Mouse (Mus musculus): ENCODE measurements around the gene Dock8. TPM values are rescaled to one million over a fixed set of nuclear protein-coding genes. Genes with fewer than 3 reads are reported as not detected.

The Dock8 gene
- total RNA-seq, 2 experiments from 2014 or later = 45.9 to 91.6 TPM

GRCm38 (mm10) chr19:25056224-25056623 lies 56.9 kb downstream of the Dock8 start:
- ATAC-seq (replicated peaks; ENCODE audit: poor library complexity) = no peak

- ATAC-seq (replicated peaks; ENCODE audit: poor library complexity) = no peak
Observed at GRCm38 (mm10) chr19:25057826-25058225, 58.5 kb downstream of the Dock8 start.

GRCm38 (mm10) chr19:25059847-25060364 lies 60.6 kb downstream of the Dock8 start:
- no peak for ATAC-seq (replicated peaks; ENCODE audit: poor library complexity)

- no peak for ATAC-seq (replicated peaks; ENCODE audit: poor library complexity)
Observed at GRCm38 (mm10) chr19:25060375-25060774, 61.0 kb downstream of the Dock8 start.

DNA sequence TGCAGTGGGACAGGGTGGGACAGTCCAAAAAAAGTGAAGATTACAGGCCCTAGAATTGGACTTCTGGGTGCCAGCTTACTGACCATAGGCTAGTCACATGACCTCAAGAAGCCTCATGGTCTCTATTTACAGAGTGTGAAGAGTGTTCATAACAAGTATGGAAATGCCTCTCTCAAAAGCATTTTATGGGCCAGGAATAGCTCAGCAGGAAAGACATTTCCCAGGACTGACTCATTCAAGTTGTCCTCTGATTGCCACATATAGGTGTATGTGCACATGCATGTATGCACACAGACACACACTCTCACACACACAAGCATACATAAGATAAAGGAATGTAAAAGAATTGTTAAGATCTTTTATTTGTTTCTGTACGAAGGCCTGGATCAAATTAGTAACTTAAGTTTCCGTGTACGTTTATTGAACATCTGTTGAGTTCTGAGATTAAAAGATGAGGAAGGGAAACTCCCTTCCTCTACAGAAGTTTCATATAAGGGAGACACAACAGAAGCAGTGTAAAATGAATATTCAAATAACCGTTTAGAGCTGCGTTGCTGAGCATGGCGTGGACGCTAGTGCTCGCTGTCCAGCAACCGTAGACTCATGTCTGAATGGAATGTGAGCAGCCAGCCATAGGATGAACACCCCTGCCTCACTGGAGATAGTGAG lies 63.0 kb downstream of the Dock8 start:
- ATAC-seq (replicated peaks; ENCODE audit: poor library complexity) = no peak

DNA sequence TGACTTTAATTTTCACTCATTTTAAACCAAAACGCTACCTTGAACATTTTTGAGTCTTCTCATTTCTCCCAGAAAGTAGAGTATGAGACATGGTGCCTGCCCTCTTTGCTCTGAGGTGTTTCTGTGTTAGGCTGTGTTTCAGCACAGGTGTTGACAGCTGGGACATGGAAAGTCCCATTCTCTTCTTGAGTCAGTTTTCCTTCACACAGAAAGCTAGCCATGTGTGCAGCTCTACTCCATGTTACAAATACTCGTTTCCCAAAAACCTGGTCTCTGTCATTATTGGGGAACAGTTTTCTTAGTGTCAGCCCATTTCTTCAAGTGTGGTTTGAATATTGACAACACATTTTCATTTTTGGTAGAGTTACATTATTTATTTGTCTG lies 63.5 kb downstream of the Dock8 start:
- no peak for ATAC-seq (replicated peaks; ENCODE audit: poor library complexity)

- no peak for ATAC-seq (replicated peaks; ENCODE audit: poor library complexity)
Observed at GRCm38 (mm10) chr19:25066229-25066628, 66.9 kb downstream of the Dock8 start.

DNA sequence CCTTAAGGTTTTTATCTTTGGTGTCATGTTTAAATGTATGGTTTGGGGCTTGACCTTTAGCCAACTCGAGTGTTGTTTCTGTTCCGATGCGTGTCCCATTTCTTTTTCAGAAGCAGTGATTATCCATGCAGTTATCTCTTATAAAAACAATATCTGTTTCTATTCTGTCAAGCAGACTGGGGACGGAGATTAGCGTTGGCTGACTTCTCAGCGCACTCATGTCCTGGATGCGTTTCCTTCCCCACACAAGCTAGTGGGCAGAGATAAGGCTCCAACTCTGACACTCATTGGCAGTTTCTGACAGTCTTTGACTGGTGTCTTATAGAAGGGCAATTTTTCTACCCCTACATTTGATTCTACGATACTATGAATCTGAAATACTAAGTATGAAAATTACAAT lies 69.2 kb downstream of the Dock8 start:
- ATAC-seq (replicated peaks; ENCODE audit: poor library complexity) = peak; percentile 87

DNA sequence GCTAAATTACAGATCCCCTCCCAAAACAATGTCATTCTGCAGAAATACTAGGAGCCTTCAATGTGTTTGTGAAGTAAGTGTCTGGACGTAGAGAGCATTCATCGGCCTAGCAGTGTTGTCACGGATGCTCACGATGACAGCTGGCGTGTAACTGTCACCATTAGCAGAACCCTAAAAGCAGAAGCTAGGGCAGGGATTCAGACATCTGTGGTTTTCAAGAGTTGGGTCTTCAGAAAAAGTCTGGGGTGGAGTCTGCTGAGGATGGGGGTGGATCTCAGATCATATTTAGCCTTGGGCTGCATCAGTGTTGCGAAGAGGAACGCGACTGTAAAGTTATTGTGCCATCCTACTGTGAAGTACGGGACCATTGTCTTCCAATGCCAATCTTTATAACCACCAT lies 73.2 kb downstream of the Dock8 start:
- ATAC-seq (replicated peaks; ENCODE audit: poor library complexity) = peak; percentile 79

DNA sequence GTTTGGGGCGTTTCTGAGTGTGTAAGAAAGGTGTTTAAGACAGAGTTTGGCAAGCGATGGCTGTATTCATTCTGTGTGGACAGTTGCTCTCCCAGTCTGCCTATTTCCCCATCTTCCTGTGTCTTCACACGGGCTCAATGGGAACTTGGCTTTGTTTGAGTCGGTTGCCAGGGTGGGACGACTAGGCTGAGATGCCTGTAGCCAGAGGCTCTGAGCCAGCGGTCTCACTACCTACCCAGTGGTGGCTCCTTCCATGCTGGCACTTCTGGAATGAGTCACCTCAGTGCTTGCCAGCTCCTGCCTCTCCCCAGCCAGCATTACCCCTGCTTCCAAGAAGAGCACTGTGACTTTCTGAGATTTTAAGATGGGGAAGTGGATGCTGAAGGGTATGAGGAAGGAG lies 75.4 kb downstream of the Dock8 start:
- ATAC-seq (replicated peaks; ENCODE audit: poor library complexity) = peak; percentile 73

- ATAC-seq (replicated peaks; ENCODE audit: poor library complexity) = no peak
Observed at GRCm38 (mm10) chr19:25077636-25078035, 78.3 kb downstream of the Dock8 start.

DNA sequence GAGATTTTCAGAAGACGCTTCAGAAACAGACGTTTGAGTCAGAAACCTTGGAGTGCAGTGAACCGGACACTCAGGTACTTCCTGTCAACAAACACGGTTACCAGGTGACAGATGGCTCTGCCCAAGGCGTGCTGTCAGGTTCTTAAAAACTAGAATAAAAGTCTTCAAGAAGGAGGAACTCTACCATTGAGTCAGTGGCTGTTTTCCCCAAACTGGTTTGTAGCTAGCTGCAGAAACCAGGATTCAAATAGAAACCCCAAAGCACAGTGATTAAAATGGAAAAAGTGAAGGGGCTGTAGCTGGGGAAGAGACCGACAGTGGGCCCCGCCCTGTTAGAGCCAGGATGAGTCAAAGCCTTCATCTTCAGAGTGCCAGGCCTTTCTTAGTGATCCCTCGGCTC lies 78.8 kb downstream of the Dock8 start:
- no peak for ATAC-seq (replicated peaks; ENCODE audit: poor library complexity)

DNA sequence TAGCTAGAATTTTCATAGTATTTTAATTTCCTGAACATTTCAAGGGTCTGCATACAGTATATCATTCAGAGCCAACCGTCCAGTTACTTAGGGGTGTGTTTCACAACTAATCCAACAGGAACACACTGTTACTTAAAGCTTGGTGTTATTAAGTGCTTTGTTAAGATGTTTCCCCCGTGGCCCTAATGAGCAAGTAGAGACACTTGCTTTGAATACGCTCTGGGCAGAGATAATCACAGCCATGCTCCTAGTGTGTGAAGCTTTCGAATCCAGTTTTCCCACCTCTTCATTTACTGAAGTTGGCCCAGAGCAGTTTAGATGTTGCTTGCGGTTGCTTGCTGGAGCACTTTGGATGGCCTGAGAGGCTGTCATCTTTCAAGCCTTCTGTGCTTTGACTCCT lies 80.8 kb downstream of the Dock8 start:
- ATAC-seq (replicated peaks; ENCODE audit: poor library complexity) = no peak

DNA sequence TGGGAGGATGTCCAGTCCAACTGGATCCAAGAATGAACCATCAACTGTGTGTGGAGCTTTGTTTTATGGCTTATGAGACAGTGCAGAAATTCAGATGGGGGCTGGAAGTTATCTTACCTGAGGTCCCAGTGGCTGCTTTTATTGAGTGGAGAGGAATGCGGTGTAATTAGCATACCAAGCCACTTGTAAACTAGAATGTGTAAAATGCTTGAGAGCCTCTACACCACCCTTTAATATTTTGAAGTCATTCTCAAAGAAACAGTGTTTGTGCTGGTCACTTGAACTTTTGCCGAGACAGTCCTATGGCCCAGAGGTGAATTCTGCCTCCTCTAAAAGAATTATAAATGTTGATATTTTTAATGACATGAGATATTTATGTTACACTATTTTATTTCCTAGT lies 83.5 kb downstream of the Dock8 start:
- no peak for ATAC-seq (replicated peaks; ENCODE audit: poor library complexity)

GRCm38 (mm10) chr19:25087181-25087580 lies 87.8 kb downstream of the Dock8 start:
- no peak for ATAC-seq (replicated peaks; ENCODE audit: poor library complexity)

- no peak for ATAC-seq (replicated peaks; ENCODE audit: poor library complexity)
Observed at GRCm38 (mm10) chr19:25089746-25090145, 90.4 kb downstream of the Dock8 start.

DNA sequence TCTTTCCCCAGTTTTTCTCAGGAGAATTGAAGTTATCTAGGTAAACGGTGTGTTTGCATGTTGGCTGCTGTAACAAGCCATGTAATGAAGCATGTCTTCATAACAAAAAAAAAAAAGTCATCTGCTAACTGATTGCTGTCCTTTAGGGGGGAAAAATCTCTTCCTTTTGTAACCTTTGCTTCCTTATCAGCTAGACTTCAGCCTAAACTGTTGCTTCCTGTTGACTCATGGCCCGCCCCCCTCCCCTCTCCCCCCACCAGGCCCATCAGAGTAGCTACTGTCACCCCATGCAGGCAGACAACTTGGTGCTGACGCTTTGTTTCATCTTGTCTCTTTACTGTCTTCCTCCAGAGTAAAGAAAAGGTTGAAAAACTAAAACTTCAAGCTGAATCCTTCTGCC lies 95.8 kb downstream of the Dock8 start:
- ATAC-seq (replicated peaks; ENCODE audit: poor library complexity) = peak; percentile 87

GRCm38 (mm10) chr19:25096316-25096715 lies 97.0 kb downstream of the Dock8 start:
- no peak for ATAC-seq (replicated peaks; ENCODE audit: poor library complexity)

DNA sequence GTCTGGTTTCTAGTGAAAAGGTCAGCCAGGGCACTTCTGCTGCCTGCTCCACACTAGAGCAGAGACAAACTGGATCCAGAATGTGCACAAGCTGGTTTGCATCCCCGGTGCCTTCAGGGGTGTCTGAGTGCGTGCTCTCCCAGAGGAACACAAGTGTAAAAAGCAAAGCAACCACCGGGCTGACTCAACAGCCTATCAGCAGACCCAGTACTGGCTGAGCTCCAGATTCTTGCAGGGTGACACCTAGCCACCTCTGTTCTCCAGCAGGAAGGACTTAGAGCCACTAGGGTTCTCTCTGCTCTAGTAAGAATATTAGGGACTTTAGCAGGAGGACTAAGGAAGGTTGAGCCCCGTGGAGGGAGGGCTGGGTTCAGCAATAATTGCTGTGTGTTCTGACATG lies 97.7 kb downstream of the Dock8 start:
- peak; percentile 49; the same call in 1 of the 2 replicates for ATAC-seq (replicated peaks; ENCODE audit: poor library complexity)

DNA sequence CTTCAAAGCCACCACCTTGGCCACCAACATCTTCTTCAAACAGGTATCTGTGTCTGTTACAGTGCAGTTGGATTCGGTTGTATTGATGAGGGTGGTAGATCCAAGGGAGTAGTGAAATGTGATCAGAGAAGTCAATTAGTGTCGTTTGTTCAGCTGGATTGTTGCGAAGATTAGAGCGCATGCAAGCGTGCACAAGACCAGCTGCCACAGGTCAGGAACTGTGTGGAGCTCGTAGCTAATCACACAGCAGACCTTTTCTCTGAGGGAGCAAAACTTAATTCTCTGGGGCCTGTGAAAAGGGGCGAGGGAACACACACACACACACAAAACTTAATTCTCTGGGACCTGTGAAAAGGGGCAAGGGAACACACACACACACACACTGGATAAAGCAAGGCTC lies 98.2 kb downstream of the Dock8 start:
- no peak for ATAC-seq (replicated peaks; ENCODE audit: poor library complexity)

DNA sequence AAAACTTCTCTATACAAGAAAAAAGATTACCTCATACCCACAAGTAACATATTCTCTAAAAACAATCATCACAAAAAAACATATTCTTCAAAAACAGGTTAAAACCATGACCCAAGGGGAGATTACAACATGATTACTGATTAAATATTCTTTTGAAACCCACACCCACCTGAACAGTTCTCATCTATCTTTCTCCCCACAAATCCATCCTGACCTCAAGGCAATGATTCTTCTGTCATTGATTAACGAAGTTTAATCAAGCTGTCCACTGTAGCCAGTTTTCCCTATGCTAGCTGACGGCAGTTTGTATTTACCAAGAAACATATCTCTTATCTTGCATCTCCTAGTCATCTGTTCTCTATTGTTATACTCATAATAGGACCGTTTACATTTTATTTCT lies 98.6 kb downstream of the Dock8 start:
- ATAC-seq (replicated peaks; ENCODE audit: poor library complexity) = no peak

GRCm38 (mm10) chr19:25098941-25099340 lies 99.6 kb downstream of the Dock8 start:
- ATAC-seq (replicated peaks; ENCODE audit: poor library complexity) = no peak

GRCm38 (mm10) chr19:25105682-25106081 lies 106.3 kb downstream of the Dock8 start:
- ATAC-seq (replicated peaks; ENCODE audit: poor library complexity) = no peak
